Mouse (Mus musculus) layer of hippocampus, adult 9-10 months (tissue): ENCODE data around the gene Cdh23.

Source experiments
- DNase-seq: peaks from one replicate; pipeline ENCODE4 v3.0.0; 2022; ENCODE audit warnings: low spot score

The Cdh23 gene

DNA sequence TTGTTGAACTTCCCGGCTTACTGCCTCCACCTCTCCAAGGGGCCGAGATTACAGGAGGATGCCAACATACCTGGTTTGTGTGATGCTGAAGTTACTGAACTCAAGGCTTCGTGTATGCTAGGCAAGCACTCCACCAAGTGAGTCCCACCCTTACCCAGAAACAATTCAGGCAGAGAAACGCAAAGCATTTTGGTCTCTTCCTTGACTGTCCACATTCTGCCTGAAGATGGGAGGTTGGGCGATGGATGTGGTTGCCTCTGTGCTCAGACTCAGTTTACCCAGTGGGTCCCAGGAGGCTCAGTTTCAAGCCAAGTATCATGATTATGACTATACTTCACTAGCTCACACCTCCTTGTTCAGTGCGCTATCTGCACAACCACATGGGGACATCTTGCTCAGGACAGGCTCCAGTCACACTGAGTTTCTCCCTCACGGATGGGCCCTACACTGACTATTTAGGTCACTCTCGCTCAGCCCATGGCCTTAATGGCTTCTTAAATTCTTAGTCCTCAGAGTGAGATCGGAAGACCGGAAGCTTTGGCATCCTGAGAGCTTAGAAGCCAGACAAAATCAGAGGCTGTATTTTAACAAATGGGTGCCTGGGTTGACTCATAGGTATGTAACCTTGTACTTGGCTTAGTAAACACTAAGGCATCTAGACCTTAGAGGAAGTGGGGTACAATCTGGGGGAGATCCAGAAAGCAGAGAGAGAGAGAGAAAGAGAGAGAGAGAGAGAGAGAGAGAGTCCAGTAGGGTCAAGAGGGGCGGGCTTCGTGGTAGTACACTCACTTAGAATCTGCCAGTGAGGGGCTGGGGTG is 118.2 kb downstream of the Cdh23 start:
- DNase-seq: no peak

DNA sequence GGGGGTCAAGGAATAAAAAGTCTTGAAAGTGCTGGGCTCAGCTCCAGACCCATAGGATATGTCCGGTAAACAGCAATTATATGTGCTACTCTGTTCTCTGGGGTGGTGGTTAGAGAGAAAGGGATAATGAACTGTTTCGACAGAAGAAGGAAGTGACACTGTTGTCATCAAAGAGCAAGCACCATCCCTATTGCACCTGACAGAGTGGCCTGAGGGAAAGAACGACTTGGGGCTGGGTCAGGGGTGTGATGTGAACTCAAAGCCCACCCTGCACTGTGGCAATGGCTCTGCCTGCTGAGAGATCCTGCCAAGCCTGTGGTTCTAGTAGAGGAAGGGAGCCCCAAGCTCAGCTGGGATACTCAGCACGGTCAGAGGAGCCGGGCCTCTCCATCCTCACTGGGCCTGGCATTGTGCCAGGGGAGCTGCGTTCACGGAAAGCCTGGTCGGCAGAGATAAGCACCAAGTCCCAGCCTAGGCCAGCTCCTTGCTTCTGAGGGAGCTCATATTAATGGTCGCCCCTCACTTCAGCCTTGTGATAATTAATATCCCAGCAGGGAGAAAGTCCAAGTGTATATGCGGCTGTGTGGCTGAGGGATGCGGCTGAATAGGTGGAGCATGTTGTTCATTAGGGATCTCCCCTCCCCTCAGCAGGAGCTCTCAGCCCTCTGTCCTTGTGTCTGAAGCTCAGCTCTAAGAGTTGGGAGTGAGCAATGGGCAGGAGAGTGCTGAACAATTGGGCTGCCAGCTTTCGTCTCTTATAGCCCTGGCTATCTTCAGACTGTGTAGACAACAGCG is 119.0 kb downstream of the Cdh23 start:
- no peak for DNase-seq

DNA sequence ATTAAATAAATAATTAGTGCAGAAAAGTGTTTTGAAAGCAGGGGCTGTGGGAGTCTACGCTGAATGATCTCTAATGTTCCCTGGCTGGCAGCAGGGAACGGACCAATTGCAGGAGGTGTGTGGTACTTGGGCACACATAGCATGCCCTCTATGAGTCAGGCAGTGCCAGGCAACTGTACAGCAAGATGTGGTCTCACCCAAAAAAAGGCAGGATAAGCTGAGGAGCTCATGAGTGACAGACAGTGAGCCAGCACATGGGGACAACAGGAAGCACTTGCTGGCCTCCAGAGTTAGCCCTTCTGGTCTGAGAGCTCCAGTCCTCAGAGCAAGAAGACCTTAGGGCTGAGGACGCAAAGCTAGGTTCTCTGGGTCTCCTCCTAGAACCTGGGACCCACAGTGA is 121.4 kb downstream of the Cdh23 start:
- DNase-seq: no peak

DNA sequence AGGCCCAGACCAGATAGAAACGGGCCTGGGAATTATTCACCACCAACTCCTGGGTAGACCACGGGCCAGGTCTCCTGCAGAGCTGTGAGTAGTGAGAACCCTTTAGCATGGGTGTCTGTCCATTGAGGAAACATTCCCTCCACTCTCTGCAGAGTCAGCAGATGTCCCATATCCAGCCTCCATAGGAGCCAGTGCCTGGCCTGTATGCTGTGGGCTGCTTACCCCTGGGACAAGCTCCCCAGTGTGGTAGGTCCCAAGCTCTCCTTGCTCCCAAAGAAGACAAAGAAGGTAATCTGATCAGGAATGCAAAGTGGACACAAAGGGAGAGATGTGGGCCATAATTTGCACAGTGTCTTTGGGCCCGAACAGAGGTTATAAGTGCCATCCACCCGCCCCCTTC is 124.8 kb downstream of the Cdh23 start:
- DNase-seq: no peak

DNA sequence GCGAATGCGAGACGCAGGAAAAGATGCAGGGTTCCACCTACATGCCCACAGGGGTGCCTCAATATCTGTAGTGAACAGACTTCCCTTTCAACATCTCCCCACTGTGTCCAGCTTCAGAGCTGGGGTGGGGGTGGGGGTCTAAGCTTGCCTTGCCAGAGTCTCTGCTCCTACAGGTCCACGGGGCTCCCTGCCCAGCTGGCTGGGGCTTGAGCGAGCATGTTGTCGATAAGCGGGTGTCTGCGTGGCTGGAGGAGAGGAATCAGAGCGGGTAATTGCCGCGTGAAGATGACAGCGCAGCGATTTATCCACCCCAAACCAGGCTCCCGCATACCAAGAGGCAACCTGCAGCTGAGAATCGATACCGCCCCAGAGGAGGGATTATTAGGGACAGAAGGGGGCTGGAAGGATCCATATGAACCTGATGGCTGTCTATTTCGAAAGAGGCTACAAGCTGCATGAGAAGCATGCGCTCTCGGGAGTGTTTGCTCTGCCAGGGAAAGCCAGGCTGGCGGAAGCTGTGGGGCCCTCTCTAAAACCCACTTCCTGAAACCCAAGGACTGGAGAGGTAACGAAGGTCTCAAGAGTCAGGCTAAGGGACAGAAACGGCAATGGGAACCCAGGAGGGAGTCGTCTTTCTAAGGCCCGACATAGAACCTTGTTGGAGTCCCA is 129.8 kb downstream of the Cdh23 start:
- DNase-seq: peak; percentile 3

DNA sequence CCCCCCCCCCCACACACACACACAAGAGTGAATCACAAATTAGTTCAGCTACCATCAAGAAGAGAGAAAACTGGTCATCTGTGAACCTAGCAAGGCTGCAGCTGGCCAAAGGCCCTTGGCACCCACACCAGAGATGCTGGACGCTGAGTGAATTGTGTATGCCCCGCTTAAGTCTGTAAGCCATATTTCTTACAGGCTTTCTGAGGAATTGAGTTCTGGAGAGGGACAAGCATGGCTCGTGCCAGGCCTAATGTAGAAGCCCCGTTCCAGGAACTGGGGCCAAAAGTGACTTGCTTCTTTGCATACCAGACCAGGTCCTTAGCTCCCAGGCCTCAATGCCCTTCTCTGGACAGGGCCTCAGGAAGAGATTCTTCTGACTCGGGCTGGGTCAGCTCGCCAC is 132.2 kb downstream of the Cdh23 start:
- no peak for DNase-seq

DNA sequence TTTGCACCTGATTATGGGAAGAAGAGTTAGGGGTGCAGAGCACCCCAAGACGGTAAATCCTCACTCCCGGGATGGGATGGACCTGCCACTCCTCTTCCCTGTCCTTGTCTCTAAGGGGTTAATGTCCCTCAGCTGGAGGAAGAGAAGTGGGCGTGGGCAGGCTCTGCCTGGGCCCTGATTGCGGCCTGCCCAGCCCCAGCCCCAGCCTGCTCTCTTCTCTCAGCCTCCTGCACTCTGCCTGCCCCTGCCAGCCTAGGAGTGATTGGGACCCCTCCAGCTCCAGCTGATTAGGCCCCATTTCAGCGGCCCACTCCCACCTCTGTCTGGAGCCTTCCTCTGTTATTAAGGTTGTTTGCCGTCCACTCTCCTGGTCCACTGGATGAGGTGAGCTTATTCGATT is 133.3 kb downstream of the Cdh23 start:
- no peak for DNase-seq

DNA sequence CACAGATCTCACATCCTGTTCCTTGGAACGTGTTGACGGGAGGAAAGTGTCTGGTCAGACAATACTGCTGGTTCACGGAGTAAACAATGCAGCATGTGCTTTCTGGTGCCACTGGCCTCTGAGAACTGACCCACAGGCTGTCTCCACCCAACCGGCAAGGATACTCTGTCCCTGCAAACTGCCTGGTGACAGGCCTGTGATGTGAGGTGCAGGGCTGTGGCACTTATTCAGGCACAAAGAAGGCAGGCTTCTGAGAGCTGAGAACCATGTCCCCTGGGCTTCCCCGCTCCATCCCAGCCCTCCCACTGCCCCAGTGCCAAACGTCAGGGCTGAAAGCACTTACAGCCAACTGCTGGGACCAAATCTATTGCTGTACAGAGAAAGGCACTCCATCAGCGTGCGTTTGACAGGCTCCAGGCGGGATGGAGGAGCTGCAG is 137.8 kb downstream of the Cdh23 start:
- no peak for DNase-seq

DNA sequence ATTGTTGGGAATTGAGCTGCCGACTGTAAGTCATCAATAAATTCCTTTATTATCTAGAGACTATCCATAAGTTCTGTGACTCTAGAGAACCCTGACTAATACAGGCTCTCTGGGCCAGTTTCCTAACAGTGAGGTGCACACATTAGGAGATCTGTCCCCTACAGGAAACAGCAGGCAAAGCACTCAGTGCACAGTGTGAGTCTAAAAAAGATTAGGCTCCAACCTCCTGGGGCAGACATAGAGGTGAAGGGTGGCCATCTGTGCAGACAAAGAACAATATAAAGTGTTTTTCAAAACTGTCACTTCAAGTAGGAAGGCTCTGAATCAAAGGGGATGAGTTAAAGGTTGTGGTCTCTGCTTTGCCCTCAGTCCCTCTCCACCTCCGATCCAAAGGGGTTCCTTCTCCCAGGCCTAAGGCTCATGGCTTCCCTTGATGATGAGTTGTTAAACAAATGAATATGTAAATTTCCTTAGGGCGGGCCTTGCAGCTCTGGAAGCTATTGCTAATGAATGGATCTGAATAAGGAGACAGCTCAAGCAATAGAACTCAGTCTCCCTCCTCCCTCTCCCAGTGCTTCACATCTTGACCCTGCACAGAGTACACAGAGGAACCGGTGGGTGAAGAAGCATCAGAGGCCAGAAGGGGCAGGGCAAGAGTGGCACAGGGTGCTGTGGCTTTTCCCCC is 143.2 kb downstream of the Cdh23 start:
- DNase-seq: no peak

DNA sequence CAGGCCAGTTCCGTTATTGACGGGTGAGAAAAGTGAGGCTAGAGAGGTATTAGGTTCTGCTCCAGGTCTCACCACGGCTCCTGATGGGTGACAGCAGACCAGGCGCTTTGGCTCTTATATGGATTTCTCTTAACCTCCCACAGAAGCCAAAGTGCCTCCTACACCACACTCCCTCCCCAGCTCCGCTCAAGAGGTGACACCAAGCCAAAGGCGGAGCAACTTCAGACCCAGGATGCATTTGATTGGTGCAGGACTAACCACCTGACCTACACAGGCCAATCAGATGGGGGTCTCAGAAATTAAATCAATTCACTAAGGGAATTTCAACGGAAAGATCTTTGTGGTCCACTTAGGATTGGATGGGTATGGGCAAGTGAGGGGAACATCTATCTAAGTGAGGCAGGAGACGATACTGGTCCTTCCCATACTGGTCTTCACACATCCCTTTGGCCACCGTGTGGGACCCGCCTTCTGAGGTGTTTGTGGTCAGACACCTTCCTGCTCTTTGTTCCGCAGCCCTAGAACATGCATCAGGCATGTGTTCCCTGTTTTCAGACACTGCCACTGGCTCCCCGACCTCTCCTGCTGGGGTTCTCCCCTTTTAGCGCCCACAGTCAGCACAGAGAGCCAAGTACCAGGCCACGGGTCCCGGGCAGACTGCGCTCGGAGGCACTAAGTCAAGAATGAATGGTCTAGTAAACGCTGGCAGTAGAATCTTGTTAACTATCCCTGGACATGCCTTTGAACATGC is 157.0 kb downstream of the Cdh23 start:
- DNase-seq: no peak

DNA sequence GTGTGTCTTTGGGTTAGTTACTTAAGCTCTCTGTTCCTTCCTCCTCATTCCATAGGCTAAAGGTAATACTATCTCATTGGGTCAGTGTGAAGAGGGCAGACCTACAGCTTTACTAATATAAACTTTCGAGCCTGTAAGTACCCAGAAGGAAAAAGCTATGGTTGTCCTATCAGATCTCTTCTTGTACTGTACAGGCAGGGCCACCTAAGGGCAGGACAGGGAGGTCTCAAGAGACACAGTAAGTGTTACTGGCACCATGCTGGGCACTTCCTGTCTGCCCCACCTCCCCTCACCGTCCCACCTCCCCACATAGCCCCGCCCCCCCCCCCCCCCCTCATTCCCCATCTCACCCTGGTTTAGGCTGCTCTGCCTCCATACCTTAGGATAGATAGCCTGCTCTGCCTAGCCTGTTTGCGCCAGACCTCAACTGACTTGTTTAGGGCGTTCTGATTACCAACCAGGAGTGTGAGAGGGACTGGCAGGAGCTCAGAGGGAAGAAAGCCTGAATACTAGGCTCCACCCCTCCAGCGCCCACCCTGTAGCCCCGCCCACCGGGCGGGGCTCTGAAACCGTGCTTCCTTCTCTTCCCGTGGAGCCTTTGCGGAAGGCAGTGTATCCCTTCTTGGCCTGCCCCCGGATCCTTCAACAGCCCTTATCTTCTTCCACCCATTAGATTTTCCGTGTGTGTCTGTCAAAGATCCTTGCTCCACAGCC is 160.0 kb downstream of the Cdh23 start:
- no peak for DNase-seq

DNA sequence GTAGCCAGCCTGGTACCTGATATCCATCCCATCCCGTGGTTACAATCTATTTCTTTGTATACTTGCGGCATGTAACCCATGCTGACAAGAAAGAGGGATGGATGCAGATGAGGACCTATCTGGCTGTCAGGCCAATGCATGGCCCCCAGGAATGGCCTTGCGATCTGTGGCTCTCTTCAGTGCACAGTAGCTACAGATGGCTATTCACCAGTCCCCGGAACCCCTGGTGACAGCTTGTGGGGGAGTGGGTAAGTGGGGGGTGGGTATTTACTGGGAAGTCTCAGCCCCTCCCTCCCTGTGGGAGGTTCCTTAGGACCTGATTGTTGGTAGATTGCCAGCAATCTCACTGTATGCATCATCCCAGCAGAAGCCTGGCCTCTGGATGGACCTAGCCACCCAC is 163.8 kb downstream of the Cdh23 start:
- DNase-seq: no peak

DNA sequence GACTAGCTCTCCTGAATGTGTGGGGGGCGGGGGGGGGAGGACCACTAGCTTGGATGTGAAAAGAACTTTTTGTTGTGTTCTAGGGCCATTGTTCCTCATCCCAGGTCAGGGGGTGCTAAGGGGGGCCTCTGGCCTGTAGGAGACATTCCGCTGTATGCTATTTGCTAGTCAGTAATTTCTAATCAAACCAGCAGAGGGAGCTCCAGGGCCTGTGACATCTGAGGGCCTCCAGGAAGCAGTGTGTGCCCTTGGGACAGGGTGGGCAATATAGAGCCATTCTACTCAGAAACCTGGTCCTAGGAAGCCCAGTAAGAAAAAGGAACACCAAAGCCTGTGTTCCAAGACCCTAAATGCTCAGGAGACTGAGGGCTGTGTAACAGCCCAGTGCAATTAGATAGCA is 164.9 kb downstream of the Cdh23 start:
- peak; percentile 49 for DNase-seq

DNA sequence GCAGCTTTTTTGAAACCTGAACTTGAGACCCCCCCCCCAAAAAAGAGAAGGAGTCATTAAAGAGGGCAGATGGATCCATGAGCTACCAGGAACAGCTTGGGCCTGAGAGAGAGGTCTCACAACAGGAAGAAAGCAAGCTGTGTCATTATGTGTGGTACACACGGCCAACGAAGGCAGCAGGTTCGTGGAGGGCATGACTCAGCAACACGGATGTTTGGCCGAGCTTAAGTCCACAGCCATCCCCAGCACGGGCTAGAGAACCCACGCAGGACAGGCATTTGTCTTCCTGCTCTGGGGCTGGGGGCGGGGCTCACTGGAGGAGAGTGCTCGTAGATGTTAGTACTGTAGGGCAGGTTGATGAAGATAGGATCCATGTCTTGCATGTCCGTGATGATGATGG is 165.7 kb downstream of the Cdh23 start:
- no peak for DNase-seq

DNA sequence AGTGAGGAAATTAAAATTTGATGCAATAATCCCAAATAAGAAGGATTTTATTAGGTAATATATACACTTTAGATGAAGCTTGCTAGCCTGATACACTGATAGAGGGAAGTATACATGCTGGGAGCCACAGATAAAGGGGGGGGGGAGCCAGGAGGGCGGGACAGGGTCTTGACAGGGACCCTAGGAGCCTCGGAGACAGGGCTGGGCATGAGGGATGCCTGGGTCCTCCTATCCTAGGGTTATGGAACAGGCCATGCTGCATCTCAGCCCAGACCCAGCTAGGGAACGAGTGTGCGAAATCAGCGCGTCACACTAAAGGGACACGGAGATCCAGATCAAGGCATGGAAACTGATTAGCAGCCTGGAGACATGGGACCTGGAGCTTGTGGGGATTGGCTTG is 168.3 kb downstream of the Cdh23 start:
- no peak for DNase-seq

DNA sequence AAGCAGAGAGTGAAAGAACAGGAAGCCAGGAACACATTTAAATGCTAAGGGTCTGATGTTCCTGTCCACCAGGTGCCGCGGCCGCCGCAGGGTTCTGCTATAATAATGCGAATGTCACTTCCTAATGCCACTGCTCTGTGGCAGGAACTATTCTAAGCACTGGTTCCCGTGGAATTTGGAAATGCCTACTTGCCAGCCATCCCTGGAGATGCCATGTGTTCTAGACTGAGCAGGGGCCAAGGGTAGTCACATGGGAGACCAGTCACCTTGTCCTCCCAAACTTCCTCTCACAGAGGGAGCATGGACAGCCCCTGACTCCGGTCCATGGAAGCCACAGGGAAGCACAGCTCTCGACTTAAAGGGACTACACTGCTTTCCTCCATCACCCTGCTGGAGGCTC is 171.2 kb downstream of the Cdh23 start:
- no peak for DNase-seq

DNA sequence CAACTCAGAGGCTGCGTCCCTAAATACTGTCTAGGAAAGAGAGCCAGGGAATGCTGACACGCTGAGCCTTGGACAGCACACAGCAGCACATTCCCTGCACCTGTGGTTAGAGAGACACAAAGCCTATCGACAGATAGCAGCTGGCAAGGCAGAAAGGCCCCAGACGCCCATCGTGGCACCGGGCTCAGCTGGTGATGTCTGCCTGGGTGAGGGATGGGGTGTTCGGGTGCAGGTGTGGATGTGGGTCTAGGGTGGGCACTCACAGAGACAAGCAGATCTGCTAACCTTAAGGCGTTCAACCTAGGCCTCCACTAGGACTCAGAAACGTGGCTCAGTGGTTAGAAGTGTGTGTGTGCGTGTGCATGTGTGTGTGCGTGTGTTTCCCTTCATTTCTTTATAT is 180.0 kb downstream of the Cdh23 start:
- DNase-seq: no peak

DNA sequence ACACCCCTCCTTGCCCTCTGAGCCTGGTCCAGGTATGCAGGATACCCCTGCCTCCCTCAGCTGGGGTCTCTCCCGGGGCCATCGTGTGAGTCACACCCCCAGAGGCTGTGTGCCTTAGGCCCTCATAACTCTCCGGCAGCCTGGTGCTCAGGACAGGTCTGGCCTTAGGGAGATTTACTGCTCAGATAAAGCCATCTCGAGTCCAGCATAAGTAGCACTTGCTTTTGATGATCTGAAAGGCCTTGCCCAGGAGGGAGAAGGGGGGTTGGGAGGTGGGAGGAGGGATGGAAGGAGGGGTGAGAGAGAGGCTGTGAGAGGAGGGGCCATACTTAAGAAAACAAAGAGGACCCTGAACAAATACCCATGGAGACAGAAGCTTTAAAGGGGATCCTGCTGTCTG is 197.8 kb downstream of the Cdh23 start:
- DNase-seq: no peak

DNA sequence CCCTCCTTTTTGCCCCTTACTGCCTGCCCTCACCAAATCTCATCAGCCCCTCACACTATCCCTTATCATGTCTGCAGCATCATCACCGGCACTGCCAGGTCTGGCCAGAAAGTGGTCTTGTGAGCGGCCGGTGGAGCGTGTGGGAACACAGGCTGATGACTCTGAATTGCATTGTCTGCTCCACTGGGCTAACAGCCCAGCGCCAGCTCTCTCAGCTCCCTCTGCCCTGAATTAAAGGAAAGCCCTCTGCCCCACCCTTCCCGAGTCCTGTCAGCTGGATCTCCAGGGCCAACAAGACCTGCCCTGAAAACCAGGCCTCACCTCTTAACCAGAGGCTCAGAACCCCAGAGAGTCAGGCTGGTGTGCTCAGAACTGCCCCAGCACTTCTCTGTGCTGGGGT is 201.2 kb downstream of the Cdh23 start:
- DNase-seq: no peak

DNA sequence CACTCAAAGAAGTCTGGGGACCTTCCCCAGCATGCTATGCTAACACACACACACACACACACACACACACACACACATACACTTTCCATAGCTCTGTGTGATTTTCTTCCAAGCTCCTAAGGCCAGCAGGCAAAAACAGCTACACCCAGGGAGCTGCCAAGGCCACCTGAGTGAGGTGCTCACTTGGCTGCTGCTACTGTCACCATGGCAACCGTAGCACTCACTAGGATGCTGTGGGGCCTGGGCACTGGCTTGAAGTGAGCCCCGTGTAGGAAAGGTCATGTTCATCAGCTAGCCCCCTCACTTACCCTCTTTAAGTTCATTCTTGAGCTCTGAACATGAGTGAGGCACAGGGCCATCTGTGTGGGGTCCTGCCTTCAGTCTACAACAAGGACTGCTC is 204.8 kb downstream of the Cdh23 start:
- DNase-seq: no peak

DNA sequence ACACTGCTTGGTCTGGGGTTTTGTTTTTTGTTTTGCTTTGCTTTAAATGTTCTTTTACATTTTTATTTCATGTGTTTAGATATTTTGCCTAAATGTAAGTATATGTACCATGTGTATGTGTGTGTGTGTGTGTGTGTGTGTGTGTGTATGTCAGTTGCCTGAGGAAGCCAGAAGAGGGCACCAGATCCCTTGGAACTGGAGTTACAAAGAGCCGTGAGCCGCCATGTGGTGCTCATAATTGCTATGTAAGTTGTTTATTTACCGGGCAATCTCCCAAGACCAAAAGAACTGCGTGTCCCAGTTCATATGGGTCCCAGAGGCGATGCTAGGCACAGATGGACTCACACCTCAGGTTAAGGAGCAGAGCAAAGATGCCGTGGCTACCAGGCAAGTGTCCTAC is 214.9 kb downstream of the Cdh23 start:
- no peak for DNase-seq
